Mouse (Mus musculus) adrenal gland, postnatal 36 days (tissue): ENCODE measurements around the gene Fmo2. TPM values are rescaled to one million over a fixed set of nuclear protein-coding genes. Genes with fewer than 3 reads are reported as not detected.

ENCODE experiments used
- DNase-seq, 2 experiments: peaks; one replicate each; pipeline ENCODE4 v3.0.0; 2021; ENCODE audit warnings: mixed read lengths in 1 of 2
- total RNA-seq, 2 experiments: library from RNA; stranded (reverse); gene quantifications; 2 replicates each; pipeline ENCODE4 v1.2.3; 2021

Fmo2 gene
- total RNA-seq, 2 experiments from 2014 or later: 40.5 to 47.1 TPM

- DNase-seq: no peak
Measured at GRCm38 (mm10) chr1:162853812-162854482, 44.6 kb downstream of the Fmo2 start.

DNA sequence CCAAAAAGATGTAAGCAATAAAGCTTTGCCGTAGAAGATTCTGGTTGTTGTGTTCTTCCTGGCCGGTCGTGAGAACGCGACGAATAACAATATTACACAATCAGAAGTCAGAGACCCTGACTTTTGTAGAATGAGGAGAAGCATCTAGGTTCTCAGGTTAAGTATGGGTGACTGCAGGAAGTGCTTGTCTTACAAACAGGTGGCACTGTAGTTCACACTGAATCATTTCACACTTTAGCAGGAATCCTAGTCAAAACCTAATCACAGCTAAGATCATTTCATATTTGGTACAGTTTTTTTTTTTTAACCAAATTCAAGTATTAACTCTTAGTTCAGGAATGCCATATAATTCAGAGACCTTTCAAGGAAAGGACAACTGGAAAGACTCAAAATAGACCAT is 51.0 kb downstream of the Fmo2 start:
- no peak for DNase-seq

GRCm38 (mm10) chr1:162840211-162840610 is 58.3 kb downstream of the Fmo2 start:
- DNase-seq: peak; percentile 38 to 50

GRCm38 (mm10) chr1:162838976-162839375 is 59.5 kb downstream of the Fmo2 start:
- DNase-seq: no peak

GRCm38 (mm10) chr1:162834342-162834741 is 64.2 kb downstream of the Fmo2 start:
- DNase-seq: no peak

- DNase-seq: no peak
Measured at GRCm38 (mm10) chr1:162832574-162832953, 66.0 kb downstream of the Fmo2 start.

DNA sequence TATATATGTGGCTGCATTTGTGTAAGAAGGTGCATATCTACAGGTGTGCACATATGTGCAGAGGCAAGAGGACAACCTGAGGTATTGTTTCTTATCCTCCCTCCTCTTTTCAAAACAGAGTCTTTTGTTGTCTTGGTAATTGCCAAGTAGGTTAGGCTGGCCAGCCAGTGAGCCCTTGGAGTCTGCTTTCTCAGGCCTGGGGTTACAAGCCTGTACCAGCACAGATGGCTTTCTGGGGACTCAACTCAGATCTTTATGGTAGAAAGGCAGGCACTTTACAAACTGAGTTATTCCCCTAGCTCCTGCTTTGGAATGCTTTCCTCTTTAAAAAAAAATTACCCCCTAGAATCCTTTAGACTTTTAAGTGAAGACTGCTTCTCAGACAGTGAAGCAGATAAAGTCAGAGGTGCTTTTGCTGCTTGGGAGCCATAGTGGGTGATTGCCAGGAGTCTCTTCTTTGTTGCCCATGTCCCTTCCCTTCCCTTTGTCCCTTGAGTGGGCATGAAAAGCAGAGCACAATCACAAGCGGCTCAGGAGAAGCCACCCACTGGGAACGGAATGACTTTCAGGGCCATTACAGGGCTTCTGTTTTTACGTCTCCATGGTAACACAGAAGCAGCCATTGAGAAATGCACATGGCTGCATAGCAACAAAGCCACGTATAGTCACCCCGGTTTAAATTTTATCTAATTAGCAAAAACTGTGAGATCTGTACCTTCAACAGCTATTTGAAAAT is 66.5 kb downstream of the Fmo2 start:
- DNase-seq: no peak

Other genes starting within 250 kb of the Fmo2 start
- gene Myocos, start 240.5 kb downstream of the Fmo2 start, total RNA-seq: not detected
- gene Prrc2c, start 158.2 kb downstream of the Fmo2 start, total RNA-seq: 100 to 1,000 TPM; 148 to 161 TPM
- 1 to 10 TPM in 1 of 2 experiments, under 1 TPM in 1; 0.93 to 1.1 TPM for gene Fmo4, start 84.8 kb downstream of the Fmo2 start, total RNA-seq
- gene Fmo1, start 32.1 kb downstream of the Fmo2 start, total RNA-seq: 100 to 1,000 TPM; 158 to 352 TPM
- gene Fmo6, start 38.8 kb upstream of the Fmo2 start, total RNA-seq: not detected
- under 1 TPM in 1 of 2 experiments, not detected in 1; 0.13 TPM for gene Fmo3, start 85.8 kb upstream of the Fmo2 start, total RNA-seq
- gene Mroh9, start 186.9 kb upstream of the Fmo2 start, total RNA-seq: not detected